Mouse (Mus musculus) liver, postnatal 0 days (tissue): ENCODE measurements around the gene Zfp148.

Source experiments
- CTCF ChIP-seq: sonication (generic); IDR thresholded peaks from 2 replicates; pipeline ENCODE4 v1.5.1; 2016; ENCODE audit warnings: antibody characterized with exemption, low read depth
- EP300 ChIP-seq: IDR thresholded peaks from 2 replicates; pipeline ENCODE4 v1.6.1; 2016; ENCODE audit warnings: antibody characterized with exemption, low read depth, mild to moderate bottlenecking

GRCm38 (mm10) chr16:33529502-33530454, 149.1 kb downstream of the Zfp148 start:
- TF ChIP-seq CTCF (no peak), EP300 (no peak)
